Mouse (Mus musculus) ES-Bruce4 (cell line): ENCODE data around the gene Col12a1.

Experiments
- CTCF ChIP-seq: IDR thresholded peaks from one replicate; pipeline ENCODE4 v1.8.1; 2011; ENCODE audit warnings: low read depth, low read length
- EP300 ChIP-seq: IDR thresholded peaks from 2 replicates; pipeline ENCODE4 v1.6.1; 2011; ENCODE audit warnings: low read depth, low read length; ENCODE audit not compliant: insufficient read depth
- POLR2A ChIP-seq: IDR thresholded peaks from one replicate; pipeline ENCODE4 v1.8.1; 2011; ENCODE audit warnings: low read length; ENCODE audit not compliant: insufficient read depth

DNA sequence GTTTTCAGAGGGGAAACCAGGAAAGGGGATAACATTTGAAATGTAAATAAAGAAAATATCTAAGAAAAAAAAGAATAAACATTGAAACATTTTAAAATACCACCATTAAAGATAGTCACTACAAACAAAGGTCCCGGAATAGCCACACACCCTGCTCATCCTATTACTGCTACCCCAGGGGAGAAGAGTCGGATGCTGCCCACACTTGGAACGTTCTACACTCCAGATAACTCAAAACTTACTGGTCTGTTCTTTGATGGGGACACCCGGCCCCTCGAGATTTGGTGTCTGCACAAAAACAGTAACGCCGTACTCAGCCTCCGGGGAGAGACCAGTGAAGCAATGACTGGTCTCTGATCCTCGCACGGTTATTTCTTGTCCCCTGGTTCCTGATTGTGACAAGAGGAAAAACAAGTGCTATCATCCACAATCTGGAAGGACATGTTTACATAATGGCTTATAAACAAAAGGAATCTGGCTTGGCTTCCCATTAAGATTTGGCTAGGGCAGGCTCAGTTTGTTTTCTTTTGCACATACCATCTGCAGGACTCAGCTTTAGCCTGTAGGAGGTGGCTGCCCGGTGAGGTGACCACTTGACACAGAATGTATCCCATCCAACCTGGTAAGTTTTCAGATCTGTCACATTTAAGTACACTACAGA lies 79.1 kb downstream of the Col12a1 start:
- no peak for TF ChIP-seq CTCF
- no peak for TF ChIP-seq EP300
- TF ChIP-seq POLR2A = no peak
